Mouse (Mus musculus) 416B (cell line): ENCODE measurements around the gene Zbtb16.

Source experiments
- DNase-seq: peaks from one replicate; pipeline ENCODE4 v3.0.0; 2011; ENCODE audit warnings: low read depth

Zbtb16 gene

DNA sequence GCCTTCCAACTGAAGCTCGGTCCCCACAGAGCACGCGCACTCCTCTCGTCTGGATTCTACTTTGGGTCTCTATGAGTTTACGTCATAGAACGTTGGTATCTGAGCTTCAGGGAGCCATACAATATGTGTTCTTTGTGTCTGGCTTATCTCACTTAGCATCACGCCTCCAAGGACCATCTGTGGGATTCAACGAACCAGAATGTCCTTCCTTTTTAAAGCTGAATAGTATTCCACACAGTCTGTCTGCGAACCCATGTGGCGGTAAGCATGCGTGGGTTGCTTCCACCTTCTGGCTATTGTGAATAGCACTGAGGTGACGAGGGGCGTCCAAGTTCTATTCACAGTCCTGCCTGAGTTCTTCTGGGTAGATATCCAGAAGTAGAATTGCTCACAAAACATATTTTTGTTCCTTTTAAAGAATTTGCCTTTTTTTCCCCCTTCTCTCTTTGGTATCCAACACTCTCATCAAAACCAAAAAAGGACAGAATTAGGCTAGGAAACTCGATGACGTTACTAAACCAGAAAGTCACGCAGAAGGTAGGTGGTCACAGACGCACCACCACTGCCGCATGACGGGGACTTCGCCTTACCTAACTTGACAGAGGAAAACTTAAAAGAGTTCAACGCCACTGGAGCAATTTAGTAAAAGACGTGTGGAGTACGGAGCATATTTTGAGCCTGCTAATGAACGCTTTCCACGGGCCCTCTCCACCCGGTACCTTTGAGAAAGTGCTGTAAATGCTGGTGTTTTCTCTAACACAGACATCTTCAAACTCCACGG is 32.4 kb downstream of the Zbtb16 start:
- no peak for DNase-seq

DNA sequence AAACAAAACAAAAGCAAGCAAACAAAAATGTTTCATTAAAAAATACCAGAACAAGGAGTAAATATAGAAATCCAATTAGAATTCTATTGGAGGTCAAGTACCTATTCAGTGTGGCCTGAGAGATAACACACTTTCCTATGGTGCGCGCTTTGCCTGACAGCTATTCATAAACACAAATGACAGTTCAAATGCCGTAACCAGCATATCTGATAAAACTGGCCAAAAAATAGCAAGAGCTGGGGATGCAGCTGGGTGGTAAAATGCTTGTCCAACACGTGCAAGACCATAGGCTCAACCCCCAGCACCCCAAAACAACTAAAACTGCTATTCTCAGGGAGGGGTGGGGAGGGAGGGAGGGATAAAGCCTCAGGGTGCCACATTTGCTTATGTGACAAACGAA is 33.6 kb downstream of the Zbtb16 start:
- peak; percentile 33 for DNase-seq

DNA sequence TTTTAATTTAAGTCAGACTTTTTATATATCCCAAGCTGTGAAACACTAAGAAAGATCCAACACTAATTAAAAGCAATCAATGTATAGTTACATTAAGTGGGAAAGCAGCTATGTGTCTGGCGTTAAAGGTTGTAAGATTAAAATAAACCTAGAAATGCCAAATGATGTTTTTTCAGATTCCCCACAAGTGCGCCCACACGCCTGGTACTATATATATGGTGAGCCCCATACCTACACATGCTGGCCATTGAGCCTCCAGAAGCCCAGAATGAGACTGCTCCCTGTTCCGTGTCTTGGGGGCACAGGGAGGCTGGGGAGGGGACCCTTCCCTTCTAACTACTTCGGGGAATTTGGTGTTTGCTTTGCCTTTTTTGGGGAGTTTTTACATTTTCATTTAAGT is 34.7 kb downstream of the Zbtb16 start:
- DNase-seq, result no peak

DNA sequence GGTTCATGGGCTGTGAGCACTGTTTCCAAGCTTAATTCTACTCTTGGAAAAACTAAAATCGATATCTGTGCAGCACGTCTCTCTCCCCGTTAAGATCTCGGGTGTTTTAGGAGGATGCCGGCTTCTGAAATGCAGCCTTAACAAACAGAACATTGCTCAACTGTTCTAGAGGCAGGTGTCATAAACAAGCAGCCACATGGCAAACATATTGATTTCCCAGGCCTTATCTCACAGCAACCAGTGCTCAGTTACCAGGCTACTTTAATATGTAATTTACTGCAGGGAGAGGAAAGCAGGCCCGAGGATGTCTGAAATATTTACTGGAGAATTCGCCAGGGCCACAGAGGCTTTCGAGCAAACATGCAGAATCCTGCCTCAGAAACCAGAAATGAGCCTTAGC is 35.4 kb downstream of the Zbtb16 start:
- DNase-seq, result no peak

DNA sequence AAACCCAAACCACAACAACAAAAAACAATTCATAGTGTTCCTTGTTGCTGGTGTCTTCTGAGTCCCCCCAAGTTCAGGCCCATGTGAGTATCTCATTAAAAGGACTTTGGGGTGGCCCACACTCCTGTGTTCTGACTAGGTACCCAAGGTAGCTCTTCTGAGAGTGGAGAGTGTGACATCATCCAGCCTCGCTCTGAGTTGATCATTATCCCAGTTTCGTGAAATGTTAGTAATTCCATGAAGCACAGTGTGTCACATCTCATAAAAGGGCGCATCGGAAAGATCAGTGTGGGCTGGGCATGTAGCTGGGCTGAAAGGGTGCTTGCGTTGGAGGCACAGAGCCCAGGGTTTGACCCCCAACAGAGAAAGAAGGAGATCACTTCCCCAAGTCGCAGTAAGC is 38.0 kb downstream of the Zbtb16 start:
- no peak for DNase-seq

DNA sequence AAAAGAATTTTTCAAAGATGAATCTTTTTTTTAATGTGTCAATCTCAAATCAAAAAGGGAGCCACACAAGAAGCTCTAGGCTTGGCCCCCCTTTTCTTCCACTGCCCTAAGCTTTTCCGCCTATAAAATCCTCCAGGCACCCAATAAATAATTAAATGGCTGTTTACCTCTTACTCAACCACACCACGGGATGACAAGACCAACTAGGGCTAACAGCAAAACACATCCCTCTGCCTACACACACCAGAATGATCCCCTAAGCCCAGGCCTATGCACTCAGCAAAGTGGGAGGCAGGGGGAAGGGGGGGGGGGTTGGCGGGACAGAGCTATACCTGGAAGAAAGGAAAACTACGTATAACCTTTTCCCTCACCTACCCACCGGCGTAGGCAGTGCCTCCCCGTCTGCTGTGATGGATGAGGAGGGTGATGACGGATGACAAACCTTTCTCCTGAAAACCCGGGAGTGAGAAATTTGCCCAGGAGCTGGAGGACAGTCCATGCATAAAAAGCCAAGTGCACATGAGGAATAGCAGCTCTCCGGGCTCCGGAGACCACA is 39.7 kb downstream of the Zbtb16 start:
- no peak for DNase-seq

DNA sequence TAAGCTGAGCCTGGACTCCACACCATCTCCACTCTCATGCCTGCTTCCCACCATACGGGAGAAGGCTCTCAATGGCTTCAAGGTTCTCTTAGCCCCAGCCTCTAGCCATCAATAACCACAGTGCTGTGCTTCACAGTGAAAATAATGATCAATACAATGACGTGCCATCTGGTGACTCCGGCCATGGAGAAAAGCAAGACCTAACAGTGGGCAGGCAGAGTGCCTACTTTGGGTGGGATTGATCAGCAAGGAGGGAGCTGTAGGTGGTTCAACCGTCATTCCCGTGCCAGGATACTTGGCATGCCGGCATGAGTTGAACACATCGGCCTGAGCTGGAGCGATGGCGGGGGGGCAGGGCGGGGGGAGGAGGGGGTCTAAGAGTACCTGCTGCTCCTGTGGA is 40.3 kb downstream of the Zbtb16 start:
- no peak for DNase-seq

DNA sequence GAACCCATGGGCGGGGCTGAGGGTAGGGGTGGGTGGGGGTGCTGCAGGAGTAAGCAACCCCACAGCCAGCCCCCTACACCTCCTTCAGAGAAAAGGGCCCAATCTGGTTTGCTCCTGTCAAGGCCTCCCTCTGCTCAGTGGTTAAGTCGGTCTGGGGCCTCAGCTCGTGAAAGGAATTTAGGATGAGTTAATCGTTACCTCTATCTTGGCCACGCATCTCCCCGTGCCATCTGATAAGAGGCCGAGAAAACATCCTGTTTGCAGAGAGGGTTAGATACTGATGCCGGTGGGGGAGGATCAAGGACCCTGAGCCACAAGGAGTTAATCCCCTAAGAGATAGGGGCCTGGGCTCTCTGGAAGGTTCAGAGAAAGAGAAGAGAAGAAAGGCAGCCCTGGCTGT is 40.9 kb downstream of the Zbtb16 start:
- peak; percentile 78 for DNase-seq

DNA sequence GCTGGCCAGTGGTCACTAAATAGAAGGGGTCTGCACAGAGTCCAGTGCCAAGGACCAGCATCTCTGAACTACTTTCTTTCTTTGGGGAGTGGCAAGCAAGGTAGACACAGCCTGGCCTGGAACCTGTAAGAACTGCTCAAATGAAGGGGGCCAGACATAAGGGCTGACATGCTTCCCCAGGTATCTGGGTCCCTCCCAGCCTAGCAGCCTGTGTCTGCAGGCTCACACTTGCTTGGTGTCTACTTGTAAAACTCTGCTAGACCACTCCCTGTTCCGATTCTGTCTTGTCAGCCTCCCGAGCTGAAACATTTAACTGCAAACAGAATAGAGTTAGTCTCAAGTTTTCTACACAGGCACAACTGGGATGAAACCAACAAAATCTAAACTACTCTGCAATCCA is 41.6 kb downstream of the Zbtb16 start:
- DNase-seq, result no peak

DNA sequence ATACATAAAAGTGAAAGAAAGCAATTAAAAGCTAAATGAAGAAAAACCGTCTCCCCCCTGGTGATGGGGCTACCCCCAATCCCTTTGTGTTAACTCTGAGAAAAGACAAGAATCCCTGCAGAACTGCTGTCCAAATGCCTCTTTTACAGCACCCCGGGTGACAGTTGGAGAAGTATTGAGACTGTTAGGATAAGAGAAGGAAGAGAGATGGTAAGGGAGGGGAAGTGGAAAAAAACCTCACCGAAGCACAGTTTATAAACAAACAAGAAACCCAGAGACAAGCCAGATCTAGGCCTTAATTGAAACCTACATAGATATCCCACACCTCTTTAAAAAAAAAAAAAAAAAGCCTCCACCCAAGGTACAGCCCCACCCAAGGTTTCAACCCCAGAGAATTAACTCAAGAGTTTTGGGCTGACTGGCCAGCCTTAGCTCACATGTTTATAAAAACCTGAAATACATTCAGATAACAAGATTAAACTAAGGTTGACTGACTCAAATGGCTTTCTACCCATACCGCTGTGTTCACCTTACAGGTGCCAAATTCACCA is 42.3 kb downstream of the Zbtb16 start:
- DNase-seq, result peak; percentile 50

DNA sequence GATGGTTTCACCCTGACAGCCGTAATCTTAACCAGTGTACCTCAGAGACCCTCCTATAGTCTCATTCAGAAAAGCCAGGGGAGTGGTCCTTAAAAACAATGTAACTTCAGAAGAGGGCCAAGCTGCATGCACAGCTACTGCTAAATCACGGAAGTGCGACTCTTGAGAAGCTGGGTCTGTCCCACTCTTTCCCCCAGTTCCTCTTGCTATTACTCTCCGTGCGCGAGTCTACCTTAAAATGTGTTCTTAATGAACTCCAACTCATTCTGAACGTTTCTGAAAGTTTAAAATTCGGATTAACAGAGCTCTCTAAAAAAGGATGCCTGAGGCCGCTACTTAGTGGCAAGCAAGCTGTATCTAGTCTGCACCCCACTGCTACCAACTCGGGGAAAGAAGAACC is 45.4 kb downstream of the Zbtb16 start:
- no peak for DNase-seq

DNA sequence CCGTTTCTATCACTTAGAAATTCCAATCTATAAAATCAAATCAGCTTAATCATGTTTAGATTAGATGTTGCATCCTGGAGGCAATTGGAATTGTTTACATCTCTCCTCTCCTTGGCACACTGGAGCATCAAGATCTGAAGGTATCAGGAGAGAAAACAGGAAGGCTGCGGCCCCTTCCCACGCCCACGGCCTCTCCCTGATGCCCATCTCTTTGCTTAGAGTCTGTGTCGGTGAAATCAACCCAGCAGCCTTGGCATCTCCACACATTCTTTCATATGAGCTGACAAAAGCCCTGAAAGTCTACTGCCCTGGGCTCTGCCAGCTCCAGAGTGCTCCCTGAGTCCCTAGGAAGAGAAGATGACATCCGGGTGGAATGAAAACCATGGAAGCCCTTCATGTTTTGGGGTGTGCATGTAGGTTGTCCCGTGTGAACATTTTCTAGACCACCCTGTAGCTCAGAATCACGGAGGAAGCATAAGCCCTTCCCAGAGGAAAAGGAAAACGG is 48.1 kb downstream of the Zbtb16 start:
- DNase-seq, result no peak

DNA sequence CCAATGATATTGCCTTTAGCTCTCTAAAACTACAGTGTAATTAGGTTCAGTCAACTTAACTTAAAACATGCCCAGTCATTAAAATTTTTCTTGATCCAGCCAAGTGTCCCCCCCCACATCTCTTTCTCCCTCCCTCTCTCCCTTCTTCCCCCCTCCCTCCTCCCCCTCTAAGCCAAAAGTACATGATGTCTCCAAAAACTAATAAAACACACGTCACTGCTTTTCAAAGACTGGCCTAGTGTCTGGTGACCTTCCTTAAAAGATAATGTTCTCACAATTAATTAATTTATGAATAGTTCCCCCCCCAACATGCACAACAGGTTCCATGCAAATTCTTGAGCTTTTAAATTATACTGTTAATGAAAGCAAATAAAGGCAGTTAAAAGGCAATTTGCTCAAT is 48.7 kb downstream of the Zbtb16 start:
- DNase-seq, result no peak

DNA sequence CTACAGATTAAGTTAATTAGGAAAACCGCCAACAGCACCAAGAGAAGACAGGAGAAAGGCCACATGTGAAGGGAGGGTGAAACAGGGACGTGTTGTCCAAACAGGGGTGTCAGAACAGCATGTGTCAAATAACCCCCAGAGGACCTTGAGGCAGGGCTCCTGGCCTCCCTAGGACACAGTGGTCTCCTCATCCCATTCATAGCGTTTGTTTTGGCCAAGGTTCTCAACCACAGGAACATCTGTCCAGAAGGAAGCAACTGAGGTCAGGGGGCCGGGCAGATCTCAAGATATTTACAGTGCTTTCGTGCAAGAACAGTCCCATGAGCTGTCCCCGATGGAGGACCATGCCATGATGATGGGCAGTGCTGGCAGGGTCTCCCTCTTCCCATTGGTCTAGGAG is 49.2 kb downstream of the Zbtb16 start:
- peak; percentile 86 for DNase-seq

DNA sequence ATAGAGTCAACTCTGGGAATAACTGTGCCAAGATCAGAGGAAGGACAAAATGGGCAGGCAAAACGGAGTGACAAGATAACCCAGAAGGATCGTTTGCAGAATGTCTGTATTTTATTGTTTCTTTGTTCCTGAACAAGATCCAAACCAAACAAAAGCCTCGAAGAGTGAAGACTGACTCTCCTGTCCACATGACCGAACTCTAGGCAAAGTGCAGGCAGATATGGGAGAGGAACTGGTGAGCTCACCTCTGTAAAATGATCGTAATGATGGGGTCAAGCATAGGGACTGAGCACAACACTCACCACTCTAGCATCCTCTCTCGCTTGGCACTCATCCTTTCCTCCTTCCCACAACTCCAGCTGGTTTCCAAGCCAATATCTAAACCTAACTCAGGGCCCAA is 51.1 kb downstream of the Zbtb16 start:
- no peak for DNase-seq

DNA sequence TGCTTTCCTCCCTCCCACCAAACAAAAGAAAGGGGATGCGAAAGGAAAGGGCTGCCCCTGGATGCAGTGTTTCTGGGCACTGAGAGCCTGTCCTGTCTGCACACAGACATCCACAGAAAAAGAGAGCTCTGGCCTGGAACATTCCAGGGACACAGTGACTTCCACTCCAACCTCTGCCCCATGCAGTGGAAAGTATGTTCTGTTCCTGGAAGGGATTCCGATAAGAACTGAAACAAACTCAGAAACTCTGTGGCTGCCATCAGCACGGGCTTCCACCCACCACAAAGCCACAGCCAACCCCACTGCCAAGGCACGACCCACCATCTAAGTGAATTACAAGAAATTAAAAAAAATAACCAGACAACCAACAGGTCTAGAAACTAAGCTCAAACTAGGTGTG is 52.7 kb downstream of the Zbtb16 start:
- DNase-seq, result no peak

DNA sequence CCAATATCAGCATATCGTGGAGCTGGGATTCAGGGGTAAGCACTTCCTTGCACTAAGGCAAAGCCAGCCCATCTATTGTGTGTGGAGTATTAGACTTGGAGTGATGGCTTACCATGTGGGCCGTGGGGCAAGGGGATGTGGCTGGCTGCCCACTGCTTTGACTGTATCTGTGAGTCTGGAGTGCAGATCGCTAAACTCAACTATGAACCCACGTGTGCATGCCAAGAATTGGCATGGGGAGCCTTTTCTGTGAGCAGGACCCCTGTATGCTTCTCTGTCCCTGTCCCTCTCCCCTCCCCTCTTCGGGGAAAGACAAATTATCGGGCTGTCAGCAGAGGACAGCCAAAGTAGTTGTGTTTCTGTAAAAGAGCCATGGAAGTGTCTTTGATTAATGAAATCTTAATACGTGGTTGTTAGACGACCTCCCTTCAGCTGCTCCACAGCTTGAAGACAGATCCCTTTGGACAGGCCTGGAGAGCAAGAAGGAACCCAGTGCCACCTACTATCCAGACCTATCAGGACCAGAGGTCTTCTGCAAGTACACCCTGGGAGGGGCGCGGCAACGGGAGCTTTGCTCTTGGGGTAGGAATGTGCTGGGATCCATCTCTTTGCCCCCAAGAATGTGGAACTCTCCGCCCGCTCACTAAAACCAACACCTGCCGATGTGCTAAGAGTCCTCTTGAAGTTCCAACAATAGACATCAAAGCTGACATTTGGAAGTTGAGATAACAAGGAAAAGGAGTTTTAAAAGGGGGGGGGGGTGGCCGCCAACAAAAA is 53.5 kb downstream of the Zbtb16 start:
- no peak for DNase-seq

DNA sequence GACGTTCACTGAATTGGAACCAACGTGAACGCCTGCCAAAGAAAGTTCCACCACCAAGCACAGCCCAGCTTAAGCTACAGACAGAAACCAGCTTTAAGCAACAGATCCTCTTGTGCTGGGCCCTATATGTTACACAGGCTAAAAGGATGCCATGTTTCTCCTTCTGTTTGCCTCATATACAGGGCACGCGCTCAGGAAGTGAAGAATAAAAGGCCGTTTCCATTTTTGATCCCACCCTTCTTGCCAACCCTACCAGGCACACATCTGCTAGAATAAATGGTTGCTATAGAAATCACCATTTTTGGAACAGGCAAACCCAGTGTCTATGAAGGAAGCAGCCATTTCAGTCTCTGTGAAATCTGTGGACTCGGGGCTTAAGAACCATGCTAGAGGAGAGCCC is 59.8 kb downstream of the Zbtb16 start:
- DNase-seq, result no peak

DNA sequence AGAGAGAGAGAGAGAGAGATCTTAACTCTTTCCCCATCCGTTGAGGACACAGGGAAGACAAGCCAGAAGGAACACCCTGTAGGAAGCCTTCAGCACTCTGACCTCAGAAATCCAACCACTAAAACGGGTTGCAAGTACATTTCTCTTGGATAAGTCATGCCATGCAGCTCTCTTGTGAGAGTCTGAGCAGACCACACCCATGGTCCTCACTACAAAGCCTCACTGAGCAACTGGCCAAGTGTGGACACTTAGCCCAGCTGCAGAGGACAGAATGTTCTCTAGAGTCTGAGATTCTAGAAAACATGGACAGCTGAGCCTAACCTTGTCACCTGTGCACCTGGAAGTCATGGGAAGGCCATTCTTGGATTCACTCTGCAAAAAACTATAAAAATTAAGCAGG is 60.5 kb downstream of the Zbtb16 start:
- no peak for DNase-seq

DNA sequence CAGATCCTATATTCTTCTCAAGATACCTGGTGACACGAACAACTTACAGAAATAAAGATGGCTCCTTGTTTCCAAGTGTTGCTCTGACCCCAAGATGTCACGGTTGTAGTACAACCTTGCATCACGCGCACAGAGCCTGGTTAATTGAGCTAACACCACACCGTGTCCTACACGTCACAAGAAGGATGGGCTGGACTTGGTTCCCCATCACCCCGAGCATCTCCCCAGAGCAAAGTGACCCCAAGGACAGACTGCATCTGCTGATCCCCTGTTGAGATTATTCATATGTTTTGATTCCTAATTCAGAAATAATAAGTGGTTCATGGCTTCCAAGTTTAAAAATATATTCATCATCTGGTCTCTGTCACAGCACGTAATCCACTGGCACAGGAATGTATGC is 62.3 kb downstream of the Zbtb16 start:
- no peak for DNase-seq

DNA sequence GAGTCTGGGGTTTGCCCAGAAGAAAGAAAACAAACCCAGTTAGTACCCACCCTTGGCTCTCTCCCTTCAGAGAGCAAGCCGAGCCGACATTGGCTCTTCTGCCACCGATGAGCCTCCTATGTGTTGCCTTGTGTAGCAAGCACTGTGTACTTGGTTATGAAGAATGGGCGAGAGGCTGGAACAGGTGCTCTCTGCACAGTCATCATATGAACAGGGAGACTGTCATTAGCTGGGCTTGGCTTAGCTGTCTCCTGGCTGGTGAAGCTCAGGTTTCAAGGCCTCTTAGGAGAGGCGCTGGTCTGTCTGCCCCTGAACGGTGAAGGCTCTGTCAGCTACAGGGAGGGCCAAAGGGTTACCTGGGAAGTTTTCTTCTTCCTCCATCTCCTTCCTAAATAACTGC is 62.9 kb downstream of the Zbtb16 start:
- no peak for DNase-seq

DNA sequence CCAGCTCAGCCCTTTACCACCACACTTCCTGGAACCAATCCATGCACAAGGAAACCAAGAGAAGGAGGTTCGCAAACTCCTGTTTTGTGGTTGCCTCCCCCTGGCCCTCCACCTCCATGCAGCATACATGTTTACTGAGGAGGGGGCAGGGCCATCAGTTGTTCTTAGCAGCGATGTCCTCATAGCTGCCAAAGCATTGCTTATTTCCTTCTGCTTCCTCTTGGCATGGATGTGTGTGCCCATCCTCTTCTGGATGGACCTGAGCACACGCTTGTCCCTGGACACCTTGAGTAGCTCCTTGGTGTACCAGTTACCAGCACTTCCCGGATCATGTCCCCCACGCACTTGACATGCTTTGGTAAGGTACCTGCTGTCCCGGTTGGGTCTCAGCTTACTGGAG is 64.5 kb downstream of the Zbtb16 start:
- DNase-seq, result no peak

DNA sequence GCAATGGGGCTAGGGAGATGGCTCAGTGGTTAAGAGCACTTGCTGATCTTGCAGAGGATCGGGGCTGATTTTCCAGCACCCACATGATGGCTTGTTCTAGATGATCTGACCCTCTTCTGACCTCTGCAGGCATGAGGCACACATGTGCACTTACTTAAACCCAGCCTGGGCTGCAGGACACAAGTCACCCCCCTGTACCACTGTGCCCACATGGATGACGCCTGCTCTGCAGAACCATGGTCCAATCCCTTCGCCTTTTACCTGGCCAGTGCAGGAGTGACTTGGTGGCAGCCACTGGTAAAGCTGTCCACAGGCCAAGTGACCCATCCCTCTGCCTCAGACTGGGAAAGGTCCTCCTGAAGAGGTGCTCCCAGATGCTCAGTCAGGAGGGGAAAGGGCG is 67.1 kb downstream of the Zbtb16 start:
- DNase-seq, result no peak
